Mouse (Mus musculus): Measurements from ENCODE around the gene Gm16451.
"Not testable (repeated sequence)": the region's sequence is repeated elsewhere in the genome, so short reads cannot be mapped to it uniquely, and the experiment has no call there.

Gm16451 gene

GRCm38 (mm10) chr7:22118145-22118544 is at the start of gene Gm16451:
Gm16451 (minus strand) TSS chr7:22118245.
- DNase-seq: not testable (repeated sequence)

- DNase-seq: not testable (repeated sequence)
Measured at GRCm38 (mm10) chr7:22163935-22164334, 45.9 kb upstream of the Gm16451 start, which contains the start of gene Vmn1r142. Vmn1r142 (minus strand) TSS chr7:22164035.

GRCm38 (mm10) chr7:22134641-22135040 is 16.6 kb upstream of the Gm16451 start, which contains the start of gene Gm10666:
Gm10666 (minus strand) TSS chr7:22134741.
- DNase-seq: not testable (repeated sequence)

- DNase-seq: not testable (repeated sequence)
Measured at GRCm38 (mm10) chr7:22068757-22069156, 49.3 kb downstream of the Gm16451 start, which contains the start of gene Vmn1r139. Vmn1r139 (plus strand) TSS chr7:22069057.
